Mouse (Mus musculus): ENCODE results near the gene Adgrg7.

Adgrg7 gene

DNA sequence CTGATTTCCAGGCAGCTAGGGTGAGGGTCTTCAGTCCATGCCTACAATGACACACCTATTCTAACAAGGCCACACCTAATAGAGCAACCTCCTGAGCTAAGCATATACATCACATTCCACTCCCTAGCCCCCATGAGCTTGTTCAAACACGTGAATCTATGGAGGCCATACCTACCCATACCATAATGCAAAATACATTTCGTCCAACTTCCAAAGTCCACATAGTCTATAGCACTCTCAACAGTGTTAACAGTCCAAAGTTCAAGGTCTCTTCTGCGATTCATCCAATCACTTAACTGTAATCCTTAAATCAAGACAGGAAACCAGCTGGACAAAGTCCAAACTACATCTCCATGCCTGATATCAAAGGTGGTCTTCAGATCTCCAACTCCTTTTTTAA lies 85.6 kb downstream of the Adgrg7 start:
- no peak for DNase-seq (ENCODE audit: low spot score in 2 of 2)

DNA sequence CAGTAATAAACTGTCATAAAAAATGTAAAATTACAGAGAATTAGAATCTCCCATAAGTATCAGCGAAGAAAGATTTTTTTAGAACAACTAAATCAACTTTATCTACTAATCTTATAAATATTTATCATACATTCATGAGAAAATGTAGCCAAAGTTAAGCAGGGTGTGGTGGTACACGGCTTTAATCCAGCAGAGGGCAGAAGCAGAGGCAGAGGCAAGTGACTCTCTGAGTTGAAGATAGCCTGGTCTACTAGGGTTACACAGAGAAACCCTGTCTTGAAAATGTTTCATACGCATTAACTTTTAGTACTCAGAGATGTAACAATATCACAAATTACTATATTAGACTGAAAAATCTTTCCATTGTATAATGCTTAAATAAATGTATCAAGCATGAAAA lies 89.9 kb downstream of the Adgrg7 start:
- DNase-seq (ENCODE audit: low spot score in 2 of 2) = no peak

DNA sequence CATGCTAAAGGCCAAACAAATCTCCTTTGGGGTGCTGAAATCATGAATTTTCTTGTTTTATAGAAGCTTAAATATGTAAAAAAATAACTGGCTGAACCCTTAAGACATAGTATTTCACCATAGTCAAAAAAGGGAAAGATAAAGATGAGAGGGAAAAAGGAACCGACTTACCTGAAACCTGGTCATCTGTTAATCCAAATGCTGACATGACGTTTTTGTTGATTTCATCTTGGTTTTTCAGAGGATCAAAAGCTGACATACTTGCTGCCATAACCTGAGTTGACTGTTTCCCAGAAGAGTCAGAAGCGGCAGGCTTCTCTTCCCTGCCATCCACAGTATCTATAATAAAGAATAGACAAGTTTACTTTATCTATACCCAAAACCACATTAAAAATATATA lies 94.8 kb downstream of the Adgrg7 start:
- no peak for DNase-seq (ENCODE audit: low spot score in 2 of 2)

GRCm38 (mm10) chr16:56696448-56696847 lies 99.2 kb downstream of the Adgrg7 start:
- DNase-seq (ENCODE audit: low spot score in 2 of 2) = no peak

DNA sequence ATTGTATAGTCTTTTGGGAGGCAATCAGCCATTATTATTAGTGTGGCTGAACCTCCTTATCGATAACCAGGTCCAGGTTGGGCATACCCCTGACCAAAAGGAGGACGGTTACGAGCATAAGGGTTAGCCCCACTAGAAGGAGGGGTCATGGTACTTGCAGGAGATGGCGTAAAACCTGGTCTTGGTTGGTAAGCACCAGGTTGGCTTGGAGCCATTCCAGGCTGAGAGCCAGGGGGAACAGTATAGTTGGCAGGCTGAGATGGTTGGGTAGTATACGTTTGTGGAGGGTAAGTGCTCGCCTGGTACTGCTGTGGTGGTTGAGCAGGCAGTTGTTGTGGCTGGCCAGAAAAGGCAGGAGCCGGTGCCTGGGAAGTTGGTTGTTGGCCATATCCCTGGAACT lies 104.9 kb downstream of the Adgrg7 start:
- no peak for DNase-seq (ENCODE audit: low spot score in 2 of 2)

GRCm38 (mm10) chr16:56686747-56687146 lies 108.9 kb downstream of the Adgrg7 start:
- no peak for DNase-seq (ENCODE audit: low spot score in 2 of 2)

- DNase-seq (ENCODE audit: low spot score in 2 of 2) = no peak
Observed at GRCm38 (mm10) chr16:56681010-56681645, 114.5 kb downstream of the Adgrg7 start.

- no peak for DNase-seq (ENCODE audit: low spot score in 2 of 2)
Observed at GRCm38 (mm10) chr16:56677146-56677545, 118.5 kb downstream of the Adgrg7 start.
